Mouse (Mus musculus) hindbrain, embryonic 14.5 days (tissue): Measurements from ENCODE around the gene Psmc3. TPM values are rescaled to one million over a fixed set of nuclear protein-coding genes. Genes with fewer than 3 reads are reported as not detected.
"Not testable (repeated sequence)": the region's sequence is repeated elsewhere in the genome, so short reads cannot be mapped to it uniquely, and the experiment has no call there.

Experiments
- ATAC-seq: fragments of 200-750 bp; cut with Nextera tagmentation; 2 replicates; pipeline ENCODE4 v1.8.0; 2017; ENCODE audit warnings: moderate number of reproducible peaks, mild to moderate bottlenecking, moderate TSS enrichment, moderate library complexity; ENCODE audit not compliant: low FRiP score
- DNase-seq: peaks from one replicate; pipeline ENCODE4 v3.0.0-alpha.2; 2015; ENCODE audit warnings: low spot score
- H3K27ac ChIP-seq: fragments of 300-500 bp; sonication (generic); 2 replicates; pipeline ENCODE4 v1.5.1; 2014; ENCODE audit warnings: mild to moderate bottlenecking, moderate library complexity
- H3K27me3 ChIP-seq: fragments of 300-500 bp; sonication (generic); 2 replicates; pipeline ENCODE4 v1.6.1; 2014; ENCODE audit warnings: mild to moderate bottlenecking, low read length, mixed read lengths; ENCODE audit not compliant: control insufficient read depth, insufficient read depth
- H3K36me3 ChIP-seq: fragments of 300-500 bp; sonication (generic); replicated peaks from 2 replicates; pipeline ENCODE4 v1.6.1; 2014; ENCODE audit not compliant: control insufficient read depth, insufficient read depth
- H3K4me1 ChIP-seq: fragments of 300-500 bp; sonication (generic); replicated peaks from 2 replicates; pipeline ENCODE4 v1.6.1; 2014; ENCODE audit warnings: antibody characterized with exemption, low read length, mixed read lengths; ENCODE audit not compliant: control insufficient read depth, insufficient read depth
- H3K4me2 ChIP-seq: fragments of 300-500 bp; sonication (generic); replicated peaks from 2 replicates; pipeline ENCODE4 v1.6.1; 2014; ENCODE audit warnings: mild to moderate bottlenecking, moderate library complexity
- H3K4me3 ChIP-seq: fragments of 300-500 bp; sonication (generic); replicated peaks from 2 replicates; pipeline ENCODE4 v1.5.1; 2014; ENCODE audit warnings: mild to moderate bottlenecking, low read length
- H3K9ac ChIP-seq: fragments of 300-500 bp; sonication (generic); 2 replicates; pipeline ENCODE4 v1.6.1; 2014
- H3K9me3 ChIP-seq: fragments of 300-500 bp; sonication (generic); 2 replicates; pipeline ENCODE4 v1.6.1; 2016; ENCODE audit warnings: low read length; ENCODE audit not compliant: control insufficient read depth
- WGBS: fragments of 180-500 bp; shearing (Covaris S2); extraction: QIAGEN DNeasy Blood & Tissue Kit; methylation state at CpG from one replicate; pipeline ENCODE4 v1.1.7; 2014; 5-methylcytosine and 5-hydroxymethylcytosine counted together
- polyA plus RNA-seq: library from polyadenylated mRNA; unstranded; fragments of >200 nt; fragmentation: Nextera tagmentation; extraction: Ambion mirVana; gene quantifications from 2 replicates; pipeline ENCODE4 v1.2.1, GENCODE M21; 2014

Gene Psmc3
- polyA plus RNA-seq, 1 experiment from 2014 or later = 237 TPM

GRCm38 (mm10) chr2:91045805-91046204 is 8.0 kb upstream of the Psmc3 start:
- not testable (repeated sequence) for H3K4me1 ChIP-seq, H3K9ac ChIP-seq, ATAC-seq, H3K36me3 ChIP-seq, H3K27me3 ChIP-seq, H3K9me3 ChIP-seq, DNase-seq, H3K4me2 ChIP-seq, H3K27ac ChIP-seq, H3K4me3 ChIP-seq
- 100% methylated on average over 1 of the region's 1 CpGs for WGBS

GRCm38 (mm10) chr2:91047359-91047758 is 6.5 kb upstream of the Psmc3 start:
- Histone ChIP-seq H3K4me3 (no peak overlapping the region), H3K27ac (no peak overlapping the region), H3K4me2 (no peak overlapping the region), H3K9me3 (no peaks in the 10 kb centered on the region), H3K9ac (no peak overlapping the region), H3K36me3 (no peaks in the 10 kb centered on the region), H3K4me1 (no peaks in the 10 kb centered on the region), H3K27me3 (no peaks in the 10 kb centered on the region)
- WGBS = 81% methylated on average over 9 of the region's 9 CpGs
- no peak for DNase-seq
- no peak for ATAC-seq

- Histone ChIP-seq H3K4me2 (no peak overlapping the region), H3K4me1 (peaks cover 13% of the 10 kb centered on the region), H3K27me3 (no peaks in the 10 kb centered on the region), H3K9me3 (no peaks in the 10 kb centered on the region), H3K27ac (no peak overlapping the region), H3K36me3 (peaks cover 18% of the 10 kb centered on the region), H3K9ac (no peak overlapping the region), H3K4me3 (no peak overlapping the region)
- WGBS = 80% methylated on average over 3 of the region's 3 CpGs
- ATAC-seq (no peak), DNase-seq (no peak)
Measured at GRCm38 (mm10) chr2:91051917-91052316, 1.9 kb upstream of the Psmc3 start.

- Histone ChIP-seq H3K9ac (no peak overlapping the region), H3K27ac (no peak overlapping the region), H3K9me3 (no peaks in the 10 kb centered on the region), H3K36me3 (peaks cover 26% of the 10 kb centered on the region), H3K27me3 (no peaks in the 10 kb centered on the region), H3K4me3 (no peak overlapping the region), H3K4me2 (peak overlapping the region; percentile 96), H3K4me1 (peaks cover 13% of the 10 kb centered on the region)
- DNase-seq (no peak), ATAC-seq (no peak)
- 63% methylated on average over 2 of the region's 2 CpGs for WGBS
Measured at GRCm38 (mm10) chr2:91052752-91053151, 1.1 kb upstream of the Psmc3 start.

GRCm38 (mm10) chr2:91053181-91053933 is 452 bp upstream of the Psmc3 start:
- WGBS = 0% methylated on average over 6 of the region's 6 CpGs
- Histone ChIP-seq H3K36me3 (peaks cover 32% of the 10 kb centered on the region), H3K27me3 (no peaks in the 10 kb centered on the region), H3K4me2 (peak overlapping the region; percentile 96), H3K27ac (peak overlapping the region; percentile 51; the same call in 1 of the 2 replicates), H3K4me3 (peak overlapping the region; percentile 87), H3K4me1 (peaks cover 13% of the 10 kb centered on the region), H3K9ac (peak overlapping the region; percentile 88), H3K9me3 (no peaks in the 10 kb centered on the region)
- no peak for DNase-seq
- peak; percentile 63 for ATAC-seq

DNA sequence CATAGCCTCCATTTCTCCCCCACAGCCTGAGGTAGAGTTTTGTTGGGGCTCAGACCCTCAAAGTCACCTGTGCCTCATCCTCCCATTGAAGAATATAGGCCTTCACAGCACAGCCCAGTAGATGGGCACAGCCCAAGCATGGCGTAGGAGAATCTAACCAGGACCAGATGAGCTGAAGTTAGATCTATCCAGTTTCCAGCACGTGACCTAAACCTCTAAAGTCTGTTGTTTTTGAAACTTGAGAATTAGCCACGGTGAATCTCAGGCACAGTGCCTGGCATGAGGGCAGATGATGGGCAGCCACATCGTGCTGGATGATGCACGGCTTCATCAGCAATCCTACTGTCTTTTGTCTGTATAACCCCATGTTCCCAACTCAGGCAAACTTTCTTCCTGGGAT is 4.6 kb downstream of the Psmc3 start:
- Histone ChIP-seq H3K9me3 (no peaks in the 10 kb centered on the region), H3K9ac (no peak overlapping the region), H3K36me3 (peaks cover 82% of the 10 kb centered on the region), H3K27ac (no peak overlapping the region), H3K4me3 (no peak overlapping the region), H3K4me1 (peaks cover 10% of the 10 kb centered on the region), H3K4me2 (no peak overlapping the region), H3K27me3 (no peaks in the 10 kb centered on the region)
- no peak for DNase-seq
- WGBS = 93% methylated on average over 5 of the region's 5 CpGs
- ATAC-seq = no peak

DNA sequence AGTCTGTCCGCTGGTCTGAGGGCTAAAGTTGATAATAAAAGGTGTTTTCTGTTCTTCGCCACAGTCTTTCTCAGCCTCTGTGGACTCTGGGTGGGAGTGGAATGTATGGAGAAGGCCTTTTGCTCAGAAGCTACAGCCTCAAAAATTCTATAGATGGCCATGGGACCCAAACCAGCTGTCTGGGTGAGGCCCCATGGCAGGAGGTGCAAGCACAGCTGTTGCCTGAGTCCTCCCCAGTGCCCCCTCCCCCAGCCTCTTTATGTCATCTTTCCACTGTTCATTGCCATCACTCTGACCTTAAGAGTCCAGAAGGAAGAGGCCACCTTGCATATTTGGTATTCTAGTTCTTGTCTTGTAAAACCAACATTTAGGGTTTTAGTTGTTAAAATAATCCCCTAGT is 5.6 kb downstream of the Psmc3 start:
- no peak overlapping the region for H3K27ac ChIP-seq
- H3K9ac ChIP-seq = no peak overlapping the region
- H3K9me3 ChIP-seq = no peaks in the 10 kb centered on the region
- no peak overlapping the region for H3K4me3 ChIP-seq
- H3K27me3 ChIP-seq = no peaks in the 10 kb centered on the region
- DNase-seq (no peak), ATAC-seq (no peak)
- 96% methylated on average over 2 of the region's 2 CpGs for WGBS
- peaks cover 10% of the 10 kb centered on the region for H3K4me1 ChIP-seq
- H3K36me3 ChIP-seq = peaks cover 92% of the 10 kb centered on the region
- no peak overlapping the region for H3K4me2 ChIP-seq

GRCm38 (mm10) chr2:91060544-91061355 is 6.9 kb downstream of the Psmc3 start:
- Histone ChIP-seq H3K9me3 (no peaks in the 10 kb centered on the region), H3K27ac (no peak overlapping the region), H3K4me3 (no peak overlapping the region), H3K36me3 (peaks cover 94% of the 10 kb centered on the region), H3K9ac (no peak overlapping the region), H3K4me2 (no peak overlapping the region), H3K4me1 (no peaks in the 10 kb centered on the region), H3K27me3 (no peaks in the 10 kb centered on the region)
- WGBS = 80% methylated on average over 10 of the region's 10 CpGs
- DNase-seq (peak; percentile 69), ATAC-seq (no peak; the same call in 1 of the 2 replicates)

- Histone ChIP-seq H3K36me3 (peaks cover 92% of the 10 kb centered on the region), H3K27me3 (no peaks in the 10 kb centered on the region), H3K4me3 (no peak overlapping the region), H3K4me1 (no peaks in the 10 kb centered on the region), H3K9me3 (no peaks in the 10 kb centered on the region), H3K9ac (no peak overlapping the region), H3K27ac (no peak overlapping the region), H3K4me2 (no peak overlapping the region)
- WGBS = 80% methylated on average over 6 of the region's 6 CpGs
- ATAC-seq (no peak), DNase-seq (no peak)
Measured at GRCm38 (mm10) chr2:91061849-91062481, 8.2 kb downstream of the Psmc3 start.
